Mouse (Mus musculus) urinary bladder, adult 2 months (tissue): ENCODE results near the gene Pdzd4. TPM values are rescaled to one million over a fixed set of nuclear protein-coding genes. Genes with fewer than 3 reads are reported as not detected.

Experiments used
- DNase-seq: peaks from one replicate; pipeline ENCODE4 v3.0.0; 2022; ENCODE audit warnings: low spot score
- polyA plus RNA-seq: library from polyadenylated mRNA; depleted of rRNA; stranded (reverse); fragments of >200 nt; gene quantifications from 2 replicates; pipeline ENCODE4 v1.2.3, GENCODE M21; 2012; rRNA removed

The Pdzd4 gene
- polyA plus RNA-seq, result 9.5 and 10.4 TPM in 2 replicates

DNA sequence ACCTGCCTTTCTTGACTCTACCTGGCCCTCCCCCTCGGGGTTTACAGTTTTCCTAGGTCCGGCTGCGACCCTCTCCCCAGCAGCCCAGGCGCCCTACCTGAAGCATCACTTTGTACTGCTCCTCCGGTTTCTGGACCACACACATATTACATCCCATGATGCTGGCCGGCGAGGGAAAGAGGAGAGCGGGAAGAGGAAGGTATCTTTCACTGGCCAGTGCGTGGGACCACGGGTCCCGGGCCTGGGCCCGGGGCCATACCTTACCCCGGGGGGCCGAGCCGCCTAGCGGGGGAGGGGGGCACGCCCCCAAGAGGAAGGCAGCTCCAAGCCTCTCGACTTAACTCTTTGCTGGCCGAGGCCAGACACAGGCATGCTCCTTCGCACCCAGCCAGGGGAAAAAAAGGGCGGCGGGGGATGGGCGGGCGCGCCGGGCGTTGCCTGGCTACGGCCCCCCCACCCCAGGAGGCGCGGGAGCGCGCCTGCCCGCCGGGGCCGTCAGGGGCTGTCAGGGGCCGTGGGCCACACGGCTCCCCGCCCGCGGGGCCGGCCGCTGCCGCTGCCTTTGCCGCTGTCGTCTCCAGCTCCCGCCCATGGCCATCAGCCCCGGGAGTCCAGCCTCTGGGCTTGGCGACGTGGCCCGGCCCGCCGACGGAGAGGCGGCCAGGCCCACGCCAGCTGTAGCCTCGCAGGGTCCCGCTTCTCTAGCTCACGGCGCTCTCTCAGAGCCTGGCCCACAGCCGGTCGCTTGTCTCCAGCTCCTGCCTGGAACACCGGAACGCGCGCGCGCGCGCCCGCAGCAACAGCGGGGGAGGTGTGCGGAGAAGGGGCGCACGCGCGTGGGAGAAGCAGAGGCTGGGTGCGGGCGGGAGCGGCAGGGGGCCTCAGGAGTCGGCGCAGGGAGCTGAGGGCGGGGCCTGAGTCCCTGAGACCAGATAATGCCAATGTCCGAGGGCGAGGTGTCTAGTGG, at the start of gene Pdzd4:
Pdzd4 (minus strand) TSS at position 785 of the 967 bp plus-strand sequence.
- peak; percentile 26 for DNase-seq

DNA sequence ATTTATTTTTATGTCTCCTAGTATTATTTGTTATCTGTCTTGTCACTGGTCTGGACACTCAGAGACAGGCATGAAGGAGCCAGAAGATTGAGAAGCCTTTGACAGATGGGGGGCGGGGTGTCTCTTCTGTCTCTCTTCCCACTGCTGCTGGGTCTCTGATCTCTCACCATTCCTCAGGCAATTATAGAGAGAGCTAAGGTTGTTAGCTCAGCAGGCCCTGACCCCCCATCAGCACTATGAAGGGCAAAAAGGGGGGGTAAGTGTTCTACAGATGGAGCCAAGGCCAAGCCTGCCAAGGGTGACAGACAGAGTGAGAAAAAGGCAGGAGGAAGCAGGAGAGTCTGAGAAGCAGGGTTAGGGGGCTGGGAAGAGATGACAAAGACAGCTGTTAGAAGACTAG, 47.2 kb upstream of the Pdzd4 start:
- no peak for DNase-seq

- DNase-seq, result no peak
These were observed 46.7 kb upstream of the Pdzd4 start for GRCm38 (mm10) chrX:73871474-73871873.

GRCm38 (mm10) chrX:73869334-73869733, 44.6 kb upstream of the Pdzd4 start:
- no peak for DNase-seq

GRCm38 (mm10) chrX:73867852-73868251, 43.1 kb upstream of the Pdzd4 start:
- no peak for DNase-seq

- no peak for DNase-seq
These were observed 42.5 kb upstream of the Pdzd4 start for GRCm38 (mm10) chrX:73867256-73867655.

DNA sequence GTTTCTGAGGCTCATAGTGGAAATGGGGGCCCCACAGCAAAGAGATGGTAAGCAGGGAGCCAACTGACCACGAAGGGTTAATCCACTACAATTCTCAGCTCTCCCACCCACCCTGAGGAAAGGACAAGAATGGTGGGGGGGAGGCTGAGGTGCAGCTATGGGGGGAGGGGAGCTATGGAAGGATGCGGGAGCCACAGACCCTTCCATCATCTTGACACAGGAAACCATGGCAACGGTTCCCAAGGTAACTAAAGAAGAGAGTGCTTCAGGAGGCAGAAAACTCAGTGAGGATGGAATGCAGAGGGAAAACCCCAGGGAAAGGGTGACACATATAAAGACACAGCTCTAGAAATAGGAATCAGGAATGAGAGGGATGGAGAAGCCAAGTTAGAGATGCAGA, 39.9 kb upstream of the Pdzd4 start:
- DNase-seq, result no peak

DNA sequence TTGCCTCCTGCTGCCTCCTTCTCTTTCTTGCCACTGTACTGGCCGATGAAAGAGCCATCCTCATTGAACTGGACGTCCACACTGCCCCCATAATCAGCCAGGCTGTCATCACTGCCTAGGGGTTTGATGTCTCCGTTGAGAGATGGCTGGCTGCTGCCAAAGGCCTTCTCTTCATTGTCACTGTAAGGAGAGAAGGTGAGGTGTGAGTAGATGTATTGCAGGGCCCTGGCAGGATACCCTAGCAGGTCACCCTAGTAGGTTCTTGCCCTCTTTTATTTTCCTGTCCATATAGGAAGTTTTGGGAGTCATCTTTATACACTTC, 30.3 kb upstream of the Pdzd4 start:
- DNase-seq, result no peak

DNA sequence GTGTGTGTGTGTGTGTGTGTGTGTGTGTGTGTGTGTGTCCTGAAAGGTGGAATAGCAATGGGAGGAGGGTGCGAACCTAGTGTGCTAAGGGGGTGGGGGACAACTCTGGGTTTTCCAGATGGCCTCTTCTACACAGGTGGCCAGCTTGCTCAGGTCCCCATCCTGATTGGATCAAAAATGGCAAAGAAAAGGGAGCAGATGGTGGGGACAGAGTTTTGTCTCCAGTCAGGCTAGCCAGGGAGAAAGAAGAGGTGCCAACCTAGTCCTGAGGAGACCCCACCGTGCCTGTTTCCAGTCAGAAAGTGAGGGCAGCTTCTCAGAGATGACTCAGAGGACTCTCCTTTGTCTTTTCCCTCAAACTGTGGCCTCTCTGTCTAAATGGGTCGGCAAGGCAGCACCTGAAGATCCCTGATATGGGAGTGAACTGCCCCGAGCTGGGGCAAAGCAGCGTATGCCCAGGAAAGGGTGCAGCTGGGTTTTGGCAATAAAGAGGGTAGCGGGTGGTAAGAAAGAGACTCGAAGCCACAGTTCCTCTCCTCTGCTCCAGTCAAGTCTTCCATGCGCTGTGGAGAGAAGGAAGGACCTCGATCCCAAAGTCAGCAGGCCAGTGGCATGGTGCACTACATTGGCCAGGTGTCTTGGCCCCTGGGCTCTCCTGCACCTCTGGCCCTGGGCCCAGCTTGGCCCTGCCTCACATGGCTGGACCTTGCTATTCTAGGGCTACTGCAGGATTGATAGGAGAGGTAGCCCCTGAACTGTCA, 29.7 kb upstream of the Pdzd4 start:
- no peak for DNase-seq

DNA sequence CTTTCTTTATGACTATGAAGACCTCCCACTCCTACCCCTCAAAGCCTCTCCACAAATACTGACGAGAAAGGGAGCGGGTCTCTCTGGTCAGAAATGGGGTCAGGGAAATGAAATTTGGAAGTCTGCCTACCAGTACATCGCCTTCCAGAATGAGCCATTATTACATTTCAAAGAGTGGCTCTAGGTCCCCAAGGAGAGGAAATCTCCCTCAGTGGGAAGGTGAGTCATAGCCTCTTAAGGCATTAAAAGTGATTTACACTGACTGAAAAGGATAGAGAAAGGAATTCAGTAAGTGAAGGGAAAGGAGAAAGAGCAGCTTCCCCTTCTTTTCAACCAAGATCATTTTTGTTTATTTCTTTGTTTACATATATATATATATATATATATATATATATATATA, 11.9 kb upstream of the Pdzd4 start:
- no peak for DNase-seq

DNA sequence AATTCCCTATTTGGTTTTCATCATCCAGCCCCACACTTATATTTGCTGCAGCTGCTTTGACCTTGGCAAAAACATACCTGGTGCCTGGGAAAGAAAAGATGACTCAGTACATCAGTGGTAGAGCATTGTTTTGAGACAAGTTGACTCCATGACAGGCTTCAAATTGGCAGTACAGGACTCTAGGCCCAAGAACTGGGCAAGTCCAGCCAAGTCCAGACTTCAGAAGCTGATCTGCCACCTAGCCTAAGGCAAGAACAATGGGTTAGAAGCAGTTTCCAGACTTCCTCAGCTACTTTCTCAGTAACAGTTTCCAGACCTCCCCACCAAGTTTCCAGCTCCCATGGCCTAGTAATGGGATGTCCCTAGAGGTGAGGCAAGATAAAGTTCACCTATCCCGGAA, 11.0 kb upstream of the Pdzd4 start:
- no peak for DNase-seq

DNA sequence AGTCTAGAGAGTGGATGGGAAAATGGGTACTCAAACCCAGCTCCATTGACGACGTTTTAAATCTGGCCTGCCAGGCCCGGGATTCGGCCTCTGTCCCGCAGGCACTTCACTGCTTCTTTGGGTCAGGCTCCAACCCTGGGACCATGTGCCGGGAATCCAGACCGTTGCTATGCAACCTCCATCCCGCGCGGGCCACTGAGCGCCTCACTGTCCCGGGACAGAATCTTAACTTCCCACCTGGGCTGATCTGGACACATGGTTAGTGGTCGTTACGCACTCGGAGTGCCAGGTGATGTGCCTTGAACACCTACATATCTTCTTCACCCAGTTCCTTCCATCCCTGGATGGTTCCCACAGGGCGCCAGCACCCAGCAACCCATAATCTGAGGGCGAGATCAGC, 1.0 kb downstream of the Pdzd4 start:
- no peak for DNase-seq

DNA sequence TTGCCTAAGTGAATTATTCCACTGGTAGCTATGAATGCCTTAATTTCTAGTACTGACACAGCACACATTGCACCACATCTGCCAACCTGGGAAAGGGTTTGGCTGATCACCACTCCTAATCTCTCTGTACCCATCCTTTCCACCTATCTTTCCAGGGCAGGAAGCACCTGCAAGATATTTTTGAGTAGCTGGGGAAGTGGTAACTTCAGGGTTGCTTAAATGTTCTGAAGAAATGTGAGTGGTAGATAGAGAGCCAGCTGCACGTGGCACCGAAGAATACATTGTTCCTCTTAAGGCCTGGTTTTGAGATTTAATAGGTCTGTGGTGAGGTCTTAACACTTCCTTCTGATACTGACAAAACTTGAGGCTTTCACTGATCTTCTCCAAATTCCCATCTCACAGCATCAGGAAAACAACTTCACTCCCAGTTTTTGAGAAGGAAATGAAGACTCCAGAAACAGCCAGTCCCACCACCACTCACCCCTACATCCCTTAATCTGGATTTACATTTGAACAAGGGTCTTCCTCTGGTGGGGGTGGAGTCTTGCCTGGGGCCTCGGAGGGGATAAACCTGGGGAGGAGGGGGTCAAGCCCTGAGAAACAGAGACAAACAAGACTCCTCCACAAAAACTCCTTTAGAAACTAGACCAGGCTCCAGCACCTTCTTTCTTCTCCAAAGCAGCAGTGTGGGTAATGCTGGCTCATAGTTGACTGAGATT, 8.0 kb downstream of the Pdzd4 start:
- DNase-seq, result no peak

GRCm38 (mm10) chrX:73815072-73815471, 9.7 kb downstream of the Pdzd4 start:
- no peak for DNase-seq

- DNase-seq, result no peak
These were observed 19.0 kb downstream of the Pdzd4 start for GRCm38 (mm10) chrX:73805814-73806213.

GRCm38 (mm10) chrX:73798502-73798901, 26.3 kb downstream of the Pdzd4 start:
- DNase-seq, result peak; percentile 53

GRCm38 (mm10) chrX:73797511-73797910, 27.3 kb downstream of the Pdzd4 start:
- no peak for DNase-seq

- no peak for DNase-seq
These were observed 31.3 kb downstream of the Pdzd4 start for GRCm38 (mm10) chrX:73793505-73793904.

DNA sequence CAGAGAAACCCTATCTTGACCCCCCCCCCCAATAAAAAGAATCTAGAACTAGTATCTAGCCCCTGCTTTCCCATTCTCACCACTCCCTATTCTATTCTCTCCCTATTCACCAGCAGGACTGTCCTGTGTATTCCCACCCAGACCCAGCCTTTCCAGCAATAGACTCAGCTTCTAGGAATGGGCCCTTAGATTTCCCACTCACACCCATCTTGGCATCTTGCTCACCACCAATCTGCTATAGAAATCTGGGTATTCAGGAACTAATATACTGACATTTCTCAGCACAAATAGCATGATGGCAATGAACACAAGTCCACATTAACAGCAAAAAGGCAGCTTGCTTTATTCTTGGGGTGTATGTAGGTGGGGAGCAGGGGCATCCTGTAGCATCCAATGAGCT, 31.7 kb downstream of the Pdzd4 start:
- DNase-seq, result no peak

- DNase-seq, result no peak
These were observed 36.3 kb downstream of the Pdzd4 start for GRCm38 (mm10) chrX:73788501-73788900.

DNA sequence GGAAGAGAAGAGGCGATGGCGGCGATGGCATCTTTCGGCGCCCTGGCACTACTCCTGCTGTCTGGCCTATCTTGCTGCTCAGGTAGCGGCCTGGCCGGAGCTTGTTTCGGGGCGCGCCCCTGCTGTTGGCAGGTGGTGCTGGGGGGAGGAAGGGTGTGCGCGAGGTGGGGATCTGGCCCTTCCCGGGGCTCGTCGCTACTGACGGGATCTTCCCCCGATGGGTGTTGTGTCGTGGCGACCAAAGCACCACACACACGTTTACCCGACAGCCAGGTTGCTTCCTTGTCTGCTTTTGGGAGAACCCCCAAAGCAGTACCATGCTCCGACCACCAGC, 37.6 kb downstream of the Pdzd4 start:
- no peak for DNase-seq
